Mouse (Mus musculus): ENCODE data around the gene Vmn2r114. TPM values are rescaled to one million over a fixed set of nuclear protein-coding genes. Genes with fewer than 3 reads are reported as not detected.
"Not testable (repeated sequence)": the region's sequence is repeated elsewhere in the genome, so short reads cannot be mapped to it uniquely, and the experiment has no call there.

Gene Vmn2r114
- not detected for total RNA-seq (2021)
- long read RNA-seq, experiment 1, result 0 reads
- long read RNA-seq, experiment 2, result 0 reads

GRCm38 (mm10) chr17:23312437-23312836 lies at the start of gene Vmn2r114:
TSS of gene Vmn2r114 (minus strand) at chr17:23312537.
- DNase-seq; intact Hi-C loops (cut with DNase I): not testable (repeated sequence)

GRCm38 (mm10) chr17:23351644-23352043 lies 39.3 kb upstream of the Vmn2r114 start:
- DNase-seq, result no peak
- intact Hi-C loops (cut with DNase I), result no loop called here

GRCm38 (mm10) chr17:23343441-23343840 lies 31.1 kb upstream of the Vmn2r114 start, which contains the start of gene Vmn2r115:
TSS of gene Vmn2r115 (plus strand) at chr17:23343741.
- DNase-seq; intact Hi-C loops (cut with DNase I): not testable (repeated sequence)

GRCm38 (mm10) chr17:23330657-23331056 lies 18.3 kb upstream of the Vmn2r114 start:
- no peak for DNase-seq
- intact Hi-C loops (cut with DNase I), result no loop called here

Other genes with a start within 250 kb of the Vmn2r114 start
- 1 to 10 TPM; 6.0 to 6.2 TPM for gene Zfp40, start 119.3 kb downstream of the Vmn2r114 start, total RNA-seq (2021)
- not detected for gene Vmn2r115, start 31.2 kb upstream of the Vmn2r114 start, total RNA-seq (2021)
- not detected for gene Vmn2r116, start 72.1 kb upstream of the Vmn2r114 start, total RNA-seq (2021)
- not detected for gene Vmn2r117, start 167.2 kb upstream of the Vmn2r114 start, total RNA-seq (2021)